Mouse (Mus musculus) retina, embryonic 14.5 days (tissue): Measurements from ENCODE around the gene Zfp92.

Experiments used
- DNase-seq: peaks from one replicate; pipeline ENCODE4 v3.0.0-alpha.2; 2015; ENCODE audit warnings: low spot score

Gene Zfp92

DNA sequence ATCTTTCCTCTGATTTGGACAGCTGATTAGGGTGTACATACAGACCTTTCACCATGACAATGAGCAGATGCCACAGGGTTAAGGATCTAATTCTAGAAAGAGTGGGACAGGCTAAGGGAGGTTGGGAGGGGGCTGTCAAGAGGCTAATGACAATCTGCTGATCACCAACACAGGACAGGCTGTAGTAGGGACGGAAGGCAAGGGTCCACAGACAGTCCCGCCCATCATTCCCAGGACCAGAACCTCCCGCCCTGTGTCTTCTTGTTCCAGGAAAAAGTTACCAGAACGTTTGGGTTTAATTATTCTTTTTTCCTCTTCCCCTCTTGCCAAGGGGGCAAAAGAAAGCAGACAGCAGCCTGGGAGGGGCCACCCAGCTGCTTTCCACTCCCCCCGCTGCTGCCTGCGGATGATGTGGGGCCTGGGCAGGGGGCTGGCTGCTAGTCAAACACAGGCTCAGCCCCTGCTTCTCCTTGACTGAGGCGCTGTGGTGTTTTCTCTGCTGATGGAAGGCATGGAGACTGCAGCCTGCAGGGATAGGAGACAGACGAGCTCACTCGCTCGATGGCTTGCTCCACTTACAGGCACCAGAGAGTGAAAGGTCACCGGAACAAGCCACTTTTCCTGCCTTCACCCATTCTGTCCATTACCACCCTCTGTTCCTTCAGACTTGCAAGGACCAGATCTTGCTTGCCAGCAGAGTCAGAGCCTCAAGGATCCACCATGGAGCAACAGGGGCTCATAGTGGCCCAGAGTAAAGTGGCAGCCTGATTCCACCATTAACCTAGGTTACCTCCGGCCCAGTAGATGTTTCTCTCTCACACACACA is 63.7 kb downstream of the Zfp92 start:
- DNase-seq = no peak

GRCm38 (mm10) chrX:73475658-73476256 is 64.9 kb downstream of the Zfp92 start:
- DNase-seq = no peak

DNA sequence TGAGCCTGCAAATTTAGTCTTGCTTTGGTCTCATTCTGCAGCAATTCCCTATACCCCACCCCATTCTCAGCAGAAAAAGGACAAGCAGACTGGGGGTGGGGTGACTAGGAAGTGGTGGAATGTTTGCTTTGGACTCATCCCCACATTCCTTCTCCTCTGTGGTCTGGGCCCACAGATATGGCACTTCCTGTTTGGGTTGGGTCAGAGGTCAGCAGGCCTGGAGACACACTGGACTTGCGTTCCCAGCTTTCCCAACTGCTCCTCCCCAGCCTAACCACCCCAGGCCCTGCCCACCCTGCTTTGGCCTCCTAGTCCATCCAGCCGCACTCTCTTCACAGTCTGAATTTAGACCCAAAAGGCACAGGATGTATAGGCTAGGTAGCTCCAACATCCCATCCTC is 65.7 kb downstream of the Zfp92 start:
- DNase-seq = no peak

DNA sequence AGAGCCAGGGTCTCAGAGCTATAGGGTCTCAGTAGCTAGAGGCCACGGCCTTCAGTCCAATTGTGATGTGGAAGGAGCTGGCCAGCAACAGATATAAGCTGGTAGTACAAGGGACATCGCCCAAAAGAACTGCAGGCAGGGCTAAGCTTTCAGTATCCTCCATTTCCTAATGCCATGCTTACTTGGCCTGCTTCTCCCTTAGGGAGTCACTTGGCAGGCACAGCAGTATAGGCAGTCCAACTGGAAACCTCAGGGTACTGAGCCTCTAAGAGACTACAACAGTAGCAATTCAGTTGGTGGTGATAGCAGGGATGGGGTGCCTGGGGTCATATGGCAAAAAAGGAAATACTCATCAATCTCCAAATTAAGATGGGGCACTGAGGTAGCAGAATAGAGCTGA is 66.6 kb downstream of the Zfp92 start:
- DNase-seq = no peak
